Mouse (Mus musculus) hindbrain, postnatal 0 days (tissue): ENCODE measurements around the gene Exoc4. TPM values are rescaled to one million over a fixed set of nuclear protein-coding genes. Genes with fewer than 3 reads are reported as not detected.

Experiments used
- ATAC-seq: fragments of 200-750 bp; cut with Nextera tagmentation; 2 replicates; pipeline ENCODE4 v1.8.0; 2017; ENCODE audit warnings: mild to moderate bottlenecking, moderate TSS enrichment, moderate library complexity
- DNase-seq: peaks from one replicate; pipeline ENCODE4 v3.0.0-alpha.2; 2015; ENCODE audit warnings: low spot score
- H3K27ac ChIP-seq: fragments of 300-500 bp; sonication (generic); 2 replicates; pipeline ENCODE4 v1.5.1; 2014; ENCODE audit warnings: mild to moderate bottlenecking
- H3K27me3 ChIP-seq: fragments of 300-500 bp; sonication (generic); 2 replicates; pipeline ENCODE4 v1.6.1; 2014; ENCODE audit warnings: low read length, mixed read lengths; ENCODE audit not compliant: insufficient read depth
- H3K36me3 ChIP-seq: fragments of 300-500 bp; sonication (generic); 2 replicates; pipeline ENCODE4 v1.6.1; 2014; ENCODE audit warnings: low read length, mixed read lengths; ENCODE audit not compliant: insufficient read depth
- H3K4me1 ChIP-seq: fragments of 300-500 bp; sonication (generic); 2 replicates; pipeline ENCODE4 v1.6.1; 2014; ENCODE audit warnings: antibody characterized with exemption, low read length, mixed read lengths; ENCODE audit not compliant: insufficient read depth
- H3K4me2 ChIP-seq: fragments of 300-500 bp; sonication (generic); 2 replicates; pipeline ENCODE4 v1.6.1; 2014; ENCODE audit warnings: low read depth, mild to moderate bottlenecking, low read length, moderate library complexity, mixed read lengths
- H3K4me3 ChIP-seq: fragments of 300-500 bp; sonication (generic); 2 replicates; pipeline ENCODE4 v1.5.1; 2014; ENCODE audit warnings: low read length
- H3K9ac ChIP-seq: fragments of 300-500 bp; sonication (generic); replicated peaks from 2 replicates; pipeline ENCODE4 v1.6.1; 2014; ENCODE audit warnings: mild to moderate bottlenecking, low read length, moderate library complexity, mixed read lengths
- H3K9me3 ChIP-seq: fragments of 300-500 bp; sonication (generic); 2 replicates; pipeline ENCODE4 v1.6.1; 2016; ENCODE audit warnings: low read length, mixed read lengths
- CTCF ChIP-seq: IDR thresholded peaks from 2 replicates; pipeline ENCODE4 v1.5.1; 2016; ENCODE audit warnings: antibody characterized with exemption, control low read depth, low read depth
- WGBS: fragments of 180-500 bp; shearing (Covaris S2); extraction: QIAGEN DNeasy Blood & Tissue Kit; methylation state at CpG from one replicate; pipeline ENCODE4 v1.1.7; 2014; 5-methylcytosine and 5-hydroxymethylcytosine counted together
- polyA plus RNA-seq: library from polyadenylated mRNA; unstranded; fragments of >200 nt; fragmentation: Nextera tagmentation; extraction: Ambion mirVana; gene quantifications from 2 replicates; pipeline ENCODE4 v1.2.1, GENCODE M21; 2015
- total RNA-seq: library from RNA; depleted of rRNA; stranded (reverse); fragments of >200 nt; gene quantifications from 2 replicates; pipeline ENCODE4 v1.2.3, GENCODE M21; 2014

The Exoc4 gene
- total and polyA plus RNA-seq, 2 experiments from 2014 or later: 30.0 to 70.6 TPM

- no peak overlapping the region for H3K4me3 ChIP-seq
- H3K27ac ChIP-seq: no peak overlapping the region
- ATAC-seq: no peak
- TF ChIP-seq CTCF: no peak
- H3K36me3 ChIP-seq: no peaks in the 10 kb centered on the region
- 94% methylated on average over 2 of the region's 2 CpGs for WGBS
- no peaks in the 10 kb centered on the region for H3K27me3 ChIP-seq
- H3K4me2 ChIP-seq: no peak overlapping the region
- DNase-seq: no peak
- no peaks in the 10 kb centered on the region for H3K4me1 ChIP-seq
- no peaks in the 10 kb centered on the region for H3K9me3 ChIP-seq
- H3K9ac ChIP-seq: no peak overlapping the region
Measured at GRCm38 (mm10) chr6:33561911-33562310, 313.0 kb downstream of the Exoc4 start.

- ATAC-seq (no peak), DNase-seq (no peak)
- H3K4me3 ChIP-seq: no peak overlapping the region
- no peak overlapping the region for H3K27ac ChIP-seq
- no peaks in the 10 kb centered on the region for H3K4me1 ChIP-seq
- H3K9me3 ChIP-seq: no peaks in the 10 kb centered on the region
- H3K36me3 ChIP-seq: no peaks in the 10 kb centered on the region
- WGBS: 85% methylated on average over 4 of the region's 4 CpGs
- no peak overlapping the region for H3K4me2 ChIP-seq
- no peaks in the 10 kb centered on the region for H3K27me3 ChIP-seq
- H3K9ac ChIP-seq: no peak overlapping the region
- no peak for TF ChIP-seq CTCF
Measured at GRCm38 (mm10) chr6:33575947-33576346, 327.1 kb downstream of the Exoc4 start.

GRCm38 (mm10) chr6:33608469-33608868 lies 359.6 kb downstream of the Exoc4 start:
- no peak overlapping the region for H3K9ac ChIP-seq
- H3K4me1 ChIP-seq: no peaks in the 10 kb centered on the region
- WGBS: 86% methylated on average over 4 of the region's 4 CpGs
- H3K36me3 ChIP-seq: no peaks in the 10 kb centered on the region
- H3K9me3 ChIP-seq: no peaks in the 10 kb centered on the region
- no peak overlapping the region for H3K4me3 ChIP-seq
- no peak overlapping the region for H3K27ac ChIP-seq
- TF ChIP-seq CTCF: no peak
- ATAC-seq (no peak), DNase-seq (no peak)
- H3K27me3 ChIP-seq: no peaks in the 10 kb centered on the region
- no peak overlapping the region for H3K4me2 ChIP-seq

GRCm38 (mm10) chr6:33613978-33614377 lies 365.1 kb downstream of the Exoc4 start:
- WGBS: 58% methylated on average over 1 of the region's 1 CpGs
- Histone ChIP-seq H3K9me3 (no peaks in the 10 kb centered on the region), H3K9ac (no peak overlapping the region), H3K27me3 (no peaks in the 10 kb centered on the region), H3K27ac (no peak overlapping the region), H3K4me3 (no peak overlapping the region), H3K4me2 (no peak overlapping the region), H3K4me1 (no peaks in the 10 kb centered on the region), H3K36me3 (no peaks in the 10 kb centered on the region)
- no peak for TF ChIP-seq CTCF
- no peak for DNase-seq
- ATAC-seq: no peak

- ATAC-seq (no peak), DNase-seq (no peak)
- Histone ChIP-seq H3K4me3 (no peak overlapping the region), H3K27me3 (no peaks in the 10 kb centered on the region), H3K36me3 (no peaks in the 10 kb centered on the region), H3K4me2 (no peak overlapping the region), H3K27ac (no peak overlapping the region), H3K4me1 (no peaks in the 10 kb centered on the region), H3K9ac (no peak overlapping the region), H3K9me3 (no peaks in the 10 kb centered on the region)
- WGBS: 92% methylated on average over 5 of the region's 5 CpGs
- TF ChIP-seq CTCF: no peak
Measured at GRCm38 (mm10) chr6:33618590-33618989, 369.7 kb downstream of the Exoc4 start.

- no peaks in the 10 kb centered on the region for H3K4me1 ChIP-seq
- 66% methylated on average over 1 of the region's 1 CpGs for WGBS
- H3K9ac ChIP-seq: no peak overlapping the region
- no peaks in the 10 kb centered on the region for H3K36me3 ChIP-seq
- TF ChIP-seq CTCF: no peak
- no peak overlapping the region for H3K4me2 ChIP-seq
- H3K4me3 ChIP-seq: no peak overlapping the region
- H3K27ac ChIP-seq: no peak overlapping the region
- DNase-seq (no peak), ATAC-seq (no peak)
- no peaks in the 10 kb centered on the region for H3K9me3 ChIP-seq
- H3K27me3 ChIP-seq: no peaks in the 10 kb centered on the region
Measured at GRCm38 (mm10) chr6:33620701-33621100, 371.8 kb downstream of the Exoc4 start.

- no peak overlapping the region for H3K27ac ChIP-seq
- no peak for TF ChIP-seq CTCF
- H3K9ac ChIP-seq: no peak overlapping the region
- no peaks in the 10 kb centered on the region; the same call in 1 of the 2 replicates for H3K9me3 ChIP-seq
- H3K4me1 ChIP-seq: no peaks in the 10 kb centered on the region
- H3K27me3 ChIP-seq: no peaks in the 10 kb centered on the region
- H3K36me3 ChIP-seq: no peaks in the 10 kb centered on the region
- H3K4me2 ChIP-seq: no peak overlapping the region
- no peak for DNase-seq
- H3K4me3 ChIP-seq: no peak overlapping the region
- no peak for ATAC-seq
Measured at GRCm38 (mm10) chr6:33625931-33626330, 377.0 kb downstream of the Exoc4 start.

GRCm38 (mm10) chr6:33631133-33631532 lies 382.2 kb downstream of the Exoc4 start:
- DNase-seq: no peak
- H3K9ac ChIP-seq: no peak overlapping the region
- H3K36me3 ChIP-seq: no peaks in the 10 kb centered on the region
- no peak for ATAC-seq
- 90% methylated on average over 2 of the region's 2 CpGs for WGBS
- no peak overlapping the region for H3K4me3 ChIP-seq
- H3K9me3 ChIP-seq: no peaks in the 10 kb centered on the region; the same call in 1 of the 2 replicates
- H3K27ac ChIP-seq: no peak overlapping the region
- H3K27me3 ChIP-seq: no peaks in the 10 kb centered on the region
- no peak overlapping the region for H3K4me2 ChIP-seq
- no peak for TF ChIP-seq CTCF
- H3K4me1 ChIP-seq: no peaks in the 10 kb centered on the region
